Mouse (Mus musculus) erythroblast, embryonic 14.5 days (primary cell): ENCODE data around the gene Sec14l5.

Experiments
- GATA1 ChIP-seq: IDR thresholded peaks from 2 replicates; pipeline ENCODE4 v1.6.1; 2012; ENCODE audit warnings: low read length, inconsistent platforms, mixed read lengths
- TAL1 ChIP-seq: IDR thresholded peaks from 3 replicates; pipeline ENCODE4 v1.6.1; 2012; ENCODE audit warnings: low read length, inconsistent platforms, mixed read lengths

- TF ChIP-seq TAL1 (no peak), GATA1 (no peak)
Measured at GRCm38 (mm10) chr16:5184956-5185355, 38.0 kb downstream of the Sec14l5 start.
